ENCODE assay signal across 16 mouse cellular contexts in the genomic region with DNA sequence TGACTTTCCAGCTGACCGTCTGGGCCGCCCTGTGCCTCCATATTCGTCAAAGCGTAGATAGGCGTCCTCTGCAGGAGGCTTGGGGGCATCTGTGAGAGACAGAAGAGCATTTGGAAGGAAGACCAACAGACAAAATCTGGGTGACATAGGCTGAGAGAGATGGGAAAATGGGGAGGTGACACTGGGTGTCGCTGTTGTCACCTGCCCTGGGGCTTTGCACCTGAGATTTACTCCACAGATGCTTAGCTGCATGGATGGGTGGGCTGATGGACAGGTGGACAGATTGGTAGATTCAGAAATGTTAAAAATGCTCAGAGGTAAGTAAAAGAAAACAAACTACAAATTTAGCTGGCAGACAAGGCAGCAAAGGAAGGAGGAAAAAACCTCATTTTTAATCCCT.
DNase-seq lines count a peak whose midpoint lies in the region; ATAC-seq and TF ChIP-seq lines count a peak whose summit lies in the region.
"Had no signal": no experiment of that assay in that cellular context is flagged by ENCODE, and none has a peak within 500 bp of the region (broad histone marks: within the 10 kb centered on the region; RNA-seq: fewer than 3 reads in every experiment).

No protein-coding gene starts in this region.

- H3K4me2 ChIP-seq in hindbrain, embryonic 11.5 days (replicated peaks; ENCODE audit: low read depth, low read length), result no peak overlapping the region
- H3K4me2 ChIP-seq in hindbrain, embryonic 13.5 days, result no peak overlapping the region
- no peak overlapping the region for H3K4me2 ChIP-seq in stomach, postnatal 0 days (replicated peaks; ENCODE audit: low read depth)
- H3K4me2 ChIP-seq: forebrain, embryonic 12.5 days; limb, embryonic 13.5 days; liver, embryonic 13.5 days had no signal

- no peaks in the 10 kb centered on the region for H3K27me3 ChIP-seq in hindbrain, embryonic 11.5 days (ENCODE audit: control insufficient read depth, insufficient read depth, low read length)
- no peaks in the 10 kb centered on the region for H3K27me3 ChIP-seq in hindbrain, embryonic 13.5 days
- H3K27me3 ChIP-seq in megakaryocyte, embryonic 14.5 days (replicated peaks), result no peaks in the 10 kb centered on the region
- H3K27me3 ChIP-seq in stomach, postnatal 0 days (ENCODE audit: control insufficient read depth, insufficient read depth, low read length), result no peaks in the 10 kb centered on the region
- H3K27me3 ChIP-seq: forebrain, embryonic 12.5 days; limb, embryonic 13.5 days; liver, embryonic 13.5 days had no signal

- TF ChIP-seq CTCF in stomach, postnatal 0 days (IDR thresholded peaks at IDR 0.05; ENCODE audit: low read depth), result peak; percentile 37

- no peak for ATAC-seq in hindbrain, embryonic 11.5 days (ENCODE audit: low FRiP score)
- no peak for ATAC-seq in hindbrain, embryonic 13.5 days (ENCODE audit: low FRiP score)
- no peak for ATAC-seq in megakaryocyte, adult 5-6 weeks (ENCODE audit: poor library complexity, severe bottlenecking)
- ATAC-seq in stomach, postnatal 0 days (ENCODE audit: low FRiP score, low TSS enrichment), result no peak
- ATAC-seq: inflammation-experienced regulatory T-cells, adult 6 months had no signal

- no peaks in the 10 kb centered on the region for H3K36me3 ChIP-seq in hindbrain, embryonic 11.5 days (ENCODE audit: control insufficient read depth, insufficient read depth, low read length)
- no peaks in the 10 kb centered on the region for H3K36me3 ChIP-seq in hindbrain, embryonic 13.5 days
- no peaks in the 10 kb centered on the region for H3K36me3 ChIP-seq in megakaryocyte, embryonic 14.5 days (replicated peaks; ENCODE audit: low read length)
- H3K36me3 ChIP-seq in stomach, postnatal 0 days (ENCODE audit: control insufficient read depth, insufficient read depth, low read length), result no peaks in the 10 kb centered on the region
- H3K36me3 ChIP-seq: forebrain, embryonic 12.5 days; limb, embryonic 13.5 days; liver, embryonic 13.5 days had no signal

- H3K4me1 ChIP-seq in hindbrain, embryonic 11.5 days (replicated peaks; ENCODE audit: control insufficient read depth, insufficient read depth, low read length), result no peaks in the 10 kb centered on the region
- H3K4me1 ChIP-seq in hindbrain, embryonic 13.5 days (replicated peaks), result no peaks in the 10 kb centered on the region
- no peaks in the 10 kb centered on the region for H3K4me1 ChIP-seq in megakaryocyte, embryonic 14.5 days
- no peaks in the 10 kb centered on the region for H3K4me1 ChIP-seq in stomach, postnatal 0 days (replicated peaks; ENCODE audit: control insufficient read depth, insufficient read depth)
- H3K4me1 ChIP-seq: forebrain, embryonic 12.5 days; limb, embryonic 13.5 days; liver, embryonic 13.5 days had no signal

- 81% methylated on average over 6 of the region's 6 CpGs for WGBS in hindbrain, embryonic 11.5 days
- WGBS in hindbrain, embryonic 13.5 days, result 79% methylated on average over 6 of the region's 6 CpGs
- 82% methylated on average over 6 of the region's 6 CpGs for WGBS in stomach, postnatal 0 days

- H3K9me3 ChIP-seq in hindbrain, embryonic 11.5 days (ENCODE audit: control insufficient read depth, low read length), result no peaks in the 10 kb centered on the region
- H3K9me3 ChIP-seq in hindbrain, embryonic 13.5 days, result no peaks in the 10 kb centered on the region
- H3K9me3 ChIP-seq in megakaryocyte, embryonic 14.5 days, result peaks cover 27% of the 10 kb centered on the region
- H3K9me3 ChIP-seq in stomach, postnatal 0 days (ENCODE audit: control insufficient read depth, low read length), result no peaks in the 10 kb centered on the region
- H3K9me3 ChIP-seq: forebrain, embryonic 12.5 days; limb, embryonic 13.5 days; liver, embryonic 13.5 days had no signal

- no peak overlapping the region for H3K27ac ChIP-seq in hindbrain, embryonic 11.5 days (ENCODE audit: low read depth, low read length)
- no peak overlapping the region for H3K27ac ChIP-seq in hindbrain, embryonic 13.5 days
- no peak overlapping the region for H3K27ac ChIP-seq in stomach, postnatal 0 days (replicated peaks)
- H3K27ac ChIP-seq: forebrain, embryonic 12.5 days; limb, embryonic 13.5 days; liver, embryonic 13.5 days had no signal

- DNase-seq in hindbrain, embryonic 11.5 days (ENCODE audit: low spot score), result peak; percentile 0
- DNase-seq in cerebellum, postnatal 14 days, result peak; percentile 43 to 56
- DNase-seq in stomach, postnatal 0 days (ENCODE audit: low spot score), result no peak
- DNase-seq in ovary, postnatal 10 days (ENCODE audit: low spot score), result no peak
- DNase-seq: gastrocnemius, postnatal 10 days; kidney, adult 8-10 months; kidney, postnatal 36 days; layer of hippocampus, adult 9-11 months; liver, embryonic 13.5 days; thymus, postnatal 25 days had no signal

- H3K9ac ChIP-seq in hindbrain, embryonic 11.5 days (ENCODE audit: low read depth, low read length), result no peak overlapping the region
- no peak overlapping the region for H3K9ac ChIP-seq in hindbrain, embryonic 13.5 days
- no peak overlapping the region for H3K9ac ChIP-seq in stomach, postnatal 0 days (ENCODE audit: low read length)
- H3K9ac ChIP-seq: forebrain, embryonic 12.5 days; limb, embryonic 13.5 days; liver, embryonic 13.5 days had no signal

- no peak overlapping the region for H3K4me3 ChIP-seq in hindbrain, embryonic 11.5 days (ENCODE audit: low read depth, low read length)
- H3K4me3 ChIP-seq in hindbrain, embryonic 13.5 days, result no peak overlapping the region
- peak overlapping the region; percentile 25 for H3K4me3 ChIP-seq in megakaryocyte, embryonic 14.5 days (replicated peaks)
- no peak overlapping the region for H3K4me3 ChIP-seq in stomach, postnatal 0 days (ENCODE audit: low read depth, low read length)
- H3K4me3 ChIP-seq: forebrain, embryonic 12.5 days; limb, embryonic 13.5 days; liver, embryonic 13.5 days had no signal

- no peak for TF ChIP-seq EP300 in stomach, postnatal 0 days (optimal IDR thresholded peaks at IDR 0.05)

Comparison
In these comparisons a context has a peak if more than half of its experiments do, and no peak if none do; other contexts are left out.
1. DNase-seq: peak in hindbrain, embryonic 11.5 days (single experiment) and cerebellum, postnatal 14 days (2 of 2); none in stomach, postnatal 0 days (single experiment) and ovary, postnatal 10 days (single experiment).